Mouse (Mus musculus) lung, embryonic 14.5 days (tissue): ENCODE measurements at regions not wholly inside any gene's neighbourhood (a gene's known extent, or its start where the extent isn't known, plus 50 kb on each side); places are given as distances from the start of the nearest gene placed in this dataset.

Experiments
- ATAC-seq: fragments of 200-750 bp; cut with Nextera tagmentation; 2 replicates; pipeline ENCODE4 v1.8.0; 2017; ENCODE audit warnings: mild to moderate bottlenecking, moderate TSS enrichment, moderate library complexity; ENCODE audit not compliant: insufficient read depth
- DNase-seq: peaks from one replicate; pipeline ENCODE4 v3.0.0-alpha.2; 2015
- H3K27ac ChIP-seq: fragments of 300-500 bp; sonication (generic); 2 replicates; pipeline ENCODE4 v1.5.1; 2014; ENCODE audit warnings: low read depth, mild to moderate bottlenecking, moderate library complexity
- H3K27me3 ChIP-seq: fragments of 300-500 bp; sonication (generic); 2 replicates; pipeline ENCODE4 v1.6.1; 2014; ENCODE audit warnings: low read length, control low read depth; ENCODE audit not compliant: insufficient read depth
- H3K36me3 ChIP-seq: fragments of 300-500 bp; sonication (generic); 2 replicates; pipeline ENCODE4 v1.6.1; 2014; ENCODE audit warnings: control low read depth; ENCODE audit not compliant: insufficient read depth
- H3K4me1 ChIP-seq: fragments of 300-500 bp; sonication (generic); 2 replicates; pipeline ENCODE4 v1.6.1; 2014; ENCODE audit warnings: antibody characterized with exemption, control low read depth; ENCODE audit not compliant: insufficient read depth
- H3K4me2 ChIP-seq: fragments of 300-500 bp; sonication (generic); 2 replicates; pipeline ENCODE4 v1.6.1; 2014; ENCODE audit warnings: mild to moderate bottlenecking
- H3K4me3 ChIP-seq: fragments of 300-500 bp; sonication (generic); 2 replicates; pipeline ENCODE4 v1.5.1; 2014; ENCODE audit warnings: low read depth, low read length
- H3K9ac ChIP-seq: fragments of 300-500 bp; sonication (generic); 2 replicates; pipeline ENCODE4 v1.6.1; 2014
- H3K9me3 ChIP-seq: fragments of 300-500 bp; sonication (generic); 2 replicates; pipeline ENCODE4 v1.6.1; 2016; ENCODE audit warnings: low read depth, low read length, control low read depth
- CTCF ChIP-seq: IDR thresholded peaks from 2 replicates; pipeline ENCODE4 v1.5.1; 2016; ENCODE audit warnings: antibody characterized with exemption, low read depth
- WGBS: fragments of 180-500 bp; shearing (Covaris S2); extraction: QIAGEN DNeasy Blood & Tissue Kit; methylation state at CpG from one replicate; pipeline ENCODE4 v1.1.7; 2014; 5-methylcytosine and 5-hydroxymethylcytosine counted together

DNA sequence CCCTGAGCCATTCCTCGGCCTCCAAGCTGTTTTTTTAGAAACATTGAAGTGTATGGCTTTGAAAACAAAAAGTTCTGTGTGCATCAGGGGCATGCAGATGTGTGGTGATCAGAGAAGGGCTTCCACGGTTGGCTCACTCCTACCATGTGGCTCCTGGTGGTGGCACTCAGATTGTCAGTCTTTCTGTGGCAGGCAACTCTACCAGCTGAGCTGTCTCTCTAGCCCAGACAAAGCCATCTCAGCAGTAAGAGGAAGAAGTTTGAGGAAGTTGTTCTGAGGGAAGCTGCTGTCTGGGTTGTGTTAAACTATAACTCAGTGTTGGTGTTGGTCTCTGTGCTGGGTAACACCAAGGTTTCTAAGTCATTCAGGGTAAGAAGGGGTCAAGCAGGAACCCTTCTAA lies 78.9 kb downstream of the Mtx3 start:
- no peak overlapping the region for H3K9ac ChIP-seq
- no peak overlapping the region for H3K27ac ChIP-seq
- no peaks in the 10 kb centered on the region for H3K9me3 ChIP-seq
- no peak for TF ChIP-seq CTCF
- H3K36me3 ChIP-seq = no peaks in the 10 kb centered on the region
- H3K4me1 ChIP-seq = no peaks in the 10 kb centered on the region
- no peak overlapping the region for H3K4me3 ChIP-seq
- DNase-seq = no peak
- WGBS = 75% methylated on average over 2 of the region's 2 CpGs
- no peak for ATAC-seq
- H3K27me3 ChIP-seq = no peaks in the 10 kb centered on the region
- no peak overlapping the region for H3K4me2 ChIP-seq

- Histone ChIP-seq H3K36me3 (no peaks in the 10 kb centered on the region), H3K27ac (no peak overlapping the region), H3K9me3 (no peaks in the 10 kb centered on the region), H3K27me3 (no peaks in the 10 kb centered on the region), H3K4me1 (no peaks in the 10 kb centered on the region), H3K4me3 (no peak overlapping the region), H3K9ac (no peak overlapping the region), H3K4me2 (no peak overlapping the region)
- ATAC-seq (no peak), DNase-seq (no peak)
- TF ChIP-seq CTCF = no peak
- 59% methylated on average over 3 of the region's 3 CpGs for WGBS
Measured at GRCm38 (mm10) chr13:92924021-92924420, 79.5 kb downstream of the Mtx3 start.

- Histone ChIP-seq H3K27me3 (no peaks in the 10 kb centered on the region), H3K36me3 (no peaks in the 10 kb centered on the region), H3K4me2 (no peak overlapping the region), H3K4me1 (no peaks in the 10 kb centered on the region), H3K9me3 (no peaks in the 10 kb centered on the region), H3K9ac (no peak overlapping the region), H3K27ac (no peak overlapping the region), H3K4me3 (no peak overlapping the region)
- whole genome bisulfite sequencing = 78% methylated on average over 5 of the region's 5 CpGs
- ATAC-seq = no peak
- TF ChIP-seq CTCF = no peak
- DNase-seq = no peak
Measured at GRCm38 (mm10) chr13:92925196-92925595, 80.6 kb downstream of the Mtx3 start.

DNA sequence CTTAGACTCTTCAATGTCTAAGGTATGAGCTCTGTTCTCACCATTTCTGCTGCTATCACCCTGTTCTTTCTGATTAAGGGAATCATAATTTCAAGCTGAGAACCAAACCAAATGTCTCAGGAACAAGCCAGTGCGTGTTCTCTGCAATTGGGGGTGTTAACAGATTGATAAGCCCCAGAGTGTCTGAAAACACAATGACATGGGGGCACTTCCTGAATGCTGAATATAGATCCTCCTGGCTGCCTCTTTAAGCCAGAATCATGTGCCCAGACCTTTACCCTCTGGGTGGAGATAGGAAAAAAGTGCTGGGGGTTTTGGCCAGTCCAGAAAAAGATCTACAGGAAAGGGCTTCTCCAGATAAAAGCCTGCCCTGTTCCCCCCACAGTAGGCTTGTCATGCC lies 84.0 kb downstream of the Mtx3 start:
- DNase-seq = no peak

DNA sequence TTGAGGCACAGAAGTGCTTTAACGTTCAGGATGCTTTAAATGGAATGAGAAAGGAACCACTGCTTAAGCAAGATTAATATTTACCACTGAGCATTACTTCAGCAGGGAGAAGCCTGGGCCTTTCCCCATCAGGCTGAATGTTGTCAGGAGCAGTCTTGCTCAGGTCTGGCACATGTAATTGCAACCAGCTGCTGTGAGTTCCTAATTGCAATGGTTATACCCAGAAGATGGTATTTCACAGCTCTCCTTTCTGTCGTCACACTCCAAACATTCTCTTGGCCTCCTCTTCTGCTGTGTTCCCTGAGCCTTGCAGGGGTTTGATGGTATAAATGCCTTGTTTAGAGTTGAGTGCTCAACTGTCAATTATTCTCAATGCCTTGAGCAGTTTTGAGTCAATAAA lies 87.1 kb downstream of the Mtx3 start:
- Histone ChIP-seq H3K36me3 (no peaks in the 10 kb centered on the region), H3K27me3 (no peaks in the 10 kb centered on the region), H3K4me2 (no peak overlapping the region), H3K27ac (no peak overlapping the region), H3K4me1 (no peaks in the 10 kb centered on the region), H3K9ac (no peak overlapping the region), H3K4me3 (no peak overlapping the region), H3K9me3 (no peaks in the 10 kb centered on the region)
- 54% methylated on average over 2 of the region's 2 CpGs for WGBS
- DNase-seq (no peak), ATAC-seq (no peak)
- TF ChIP-seq CTCF = no peak

More for the DNA sequence above, 84.0 kb downstream of the Mtx3 start:
- no peak for TF ChIP-seq CTCF
- H3K4me2 ChIP-seq = no peak overlapping the region
- H3K36me3 ChIP-seq = no peaks in the 10 kb centered on the region
- no peaks in the 10 kb centered on the region for H3K27me3 ChIP-seq
- no peaks in the 10 kb centered on the region for H3K4me1 ChIP-seq
- H3K9ac ChIP-seq = no peak overlapping the region
- H3K4me3 ChIP-seq = no peak overlapping the region
- no peak for ATAC-seq
- H3K27ac ChIP-seq = no peak overlapping the region
- 38% methylated on average over 1 of the region's 1 CpGs for WGBS
- no peaks in the 10 kb centered on the region for H3K9me3 ChIP-seq

DNA sequence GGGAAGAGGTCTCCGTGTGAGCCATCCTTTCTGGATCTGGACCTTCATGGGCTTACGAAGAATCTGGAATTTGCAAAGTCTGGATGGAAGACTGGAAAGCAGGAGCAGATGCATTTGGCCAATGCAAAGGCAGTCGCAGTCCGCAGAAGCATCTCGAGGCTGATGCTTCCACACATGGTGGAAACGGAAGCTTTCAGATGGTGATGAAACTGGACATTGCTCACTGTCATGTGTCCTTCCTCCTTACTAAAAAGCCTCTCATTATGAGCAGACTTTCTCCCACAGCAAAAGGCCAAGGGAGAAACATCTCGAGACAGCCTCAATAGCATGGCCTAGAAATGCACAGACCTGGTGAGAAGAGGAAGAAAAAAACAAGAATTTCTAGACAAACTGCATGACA lies 94.5 kb downstream of the Mtx3 start:
- ATAC-seq (no peak), DNase-seq (no peak)
- H3K4me1 ChIP-seq = no peaks in the 10 kb centered on the region
- no peaks in the 10 kb centered on the region for H3K27me3 ChIP-seq
- H3K4me2 ChIP-seq = no peak overlapping the region
- no peak for TF ChIP-seq CTCF
- 90% methylated on average over 7 of the region's 7 CpGs for WGBS
- H3K4me3 ChIP-seq = no peak overlapping the region
- H3K27ac ChIP-seq = no peak overlapping the region
- no peaks in the 10 kb centered on the region for H3K9me3 ChIP-seq
- H3K9ac ChIP-seq = no peak overlapping the region
- no peaks in the 10 kb centered on the region for H3K36me3 ChIP-seq

DNA sequence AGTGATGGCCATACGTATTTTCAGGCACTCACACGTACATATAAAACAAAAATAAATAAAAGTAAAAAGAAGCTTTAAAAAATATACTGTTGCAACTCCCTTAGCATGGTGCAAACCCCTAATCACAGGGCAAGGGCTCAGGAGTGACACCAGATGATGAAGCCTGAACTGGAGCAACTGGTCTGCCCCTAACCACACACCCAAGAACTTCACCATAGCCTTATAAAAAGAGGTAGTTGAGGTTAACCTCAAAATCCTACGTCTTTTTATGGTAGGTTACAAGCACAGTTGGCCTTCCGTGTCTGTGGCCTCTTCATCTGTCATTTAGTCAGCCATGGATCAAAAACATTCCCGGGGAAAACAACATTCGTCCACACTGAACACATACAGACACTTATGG lies 96.0 kb downstream of the Mtx3 start:
- TF ChIP-seq CTCF = no peak
- ATAC-seq = no peak
- no peaks in the 10 kb centered on the region for H3K36me3 ChIP-seq
- no peak overlapping the region for H3K27ac ChIP-seq
- no peak overlapping the region for H3K9ac ChIP-seq
- no peak overlapping the region for H3K4me3 ChIP-seq
- H3K4me1 ChIP-seq = no peaks in the 10 kb centered on the region
- H3K27me3 ChIP-seq = no peaks in the 10 kb centered on the region
- no peak for DNase-seq
- no peak overlapping the region for H3K4me2 ChIP-seq
- 68% methylated on average over 6 of the region's 6 CpGs for WGBS
- H3K9me3 ChIP-seq = no peaks in the 10 kb centered on the region

- no peak for TF ChIP-seq CTCF
Measured at GRCm38 (mm10) chr13:92948560-92948959, 104.0 kb downstream of the Mtx3 start.

More at GRCm38 (mm10) chr13:92948560-92948959, 104.0 kb downstream of the Mtx3 start:
- Histone ChIP-seq H3K27me3 (no peaks in the 10 kb centered on the region), H3K27ac (no peak overlapping the region), H3K36me3 (no peaks in the 10 kb centered on the region), H3K4me2 (no peak overlapping the region), H3K4me3 (no peak overlapping the region), H3K9me3 (no peaks in the 10 kb centered on the region), H3K4me1 (no peaks in the 10 kb centered on the region), H3K9ac (no peak overlapping the region)
- DNase-seq (no peak), ATAC-seq (no peak)
- 61% methylated on average over 2 of the region's 2 CpGs for WGBS
